Mouse (Mus musculus) left cerebral cortex, postnatal 25 days (tissue): ENCODE data around the gene Olfr1024. TPM values are rescaled to one million over a fixed set of nuclear protein-coding genes. Genes with fewer than 3 reads are reported as not detected.

Source experiments
- DNase-seq, 2 experiments: peaks; one replicate each; pipeline ENCODE4 v3.0.0; 2022; ENCODE audit warnings: low spot score in 2 of 2, mixed read lengths in 1 of 2
- intact Hi-C: fragments of 180-260 bp; cut with DNase I; formaldehyde crosslinking; loops from one replicate; pipeline ENCODE4 v1.15.1; 2025
- total RNA-seq, 2 experiments: library from RNA; stranded (reverse); gene quantifications; 2 replicates each; pipeline ENCODE4 v1.2.3; 2021

Gene Olfr1024
- total RNA-seq, result not detected

GRCm38 (mm10) chr2:85904952-85905351, at the start of gene Olfr1024:
Gene Olfr1024 (minus strand): TSS chr2:85905052.
- intact Hi-C loops, result no loop called here
- DNase-seq, result no peak

GRCm38 (mm10) chr2:85950137-85950536, 45.3 kb upstream of the Olfr1024 start, which contains the start of gene Olfr1028:
Gene Olfr1028 (plus strand): TSS chr2:85950437.
- DNase-seq, result no peak

GRCm38 (mm10) chr2:85921258-85921657, 16.4 kb upstream of the Olfr1024 start, which contains the start of gene Olfr1026:
Gene Olfr1026 (plus strand): TSS chr2:85921558.
- no peak for DNase-seq

More at GRCm38 (mm10) chr2:85950137-85950536, 45.3 kb upstream of the Olfr1024 start, which contains the start of gene Olfr1028:
- intact Hi-C loops, result no loop called here

DNA sequence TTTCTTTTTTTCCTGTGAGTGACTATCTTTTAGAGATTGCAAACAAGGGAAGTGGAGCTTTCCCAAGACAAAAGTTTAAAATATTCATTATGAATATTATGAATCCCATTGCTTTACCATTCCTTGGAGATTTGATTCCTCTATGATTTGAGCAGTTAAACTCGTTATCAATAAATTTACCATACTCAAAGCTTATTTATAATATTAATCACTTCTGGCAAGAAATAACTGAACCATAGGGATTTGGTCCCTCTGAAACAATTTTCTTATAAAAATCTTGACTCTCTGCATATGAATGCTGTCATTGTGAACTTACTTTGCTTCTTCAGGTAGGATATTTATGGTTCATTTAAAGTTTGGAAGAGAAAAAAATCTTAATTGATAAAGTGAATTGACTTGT, 10.0 kb upstream of the Olfr1024 start, which contains the start of gene Olfr1025-ps1:
TSS of gene Olfr1025-ps1 (plus strand) at position 301 of the 400 bp plus-strand sequence.
- intact Hi-C loops, result no loop called here
- DNase-seq, result no peak

More at GRCm38 (mm10) chr2:85921258-85921657, 16.4 kb upstream of the Olfr1024 start, which contains the start of gene Olfr1026:
- intact Hi-C loops, result no loop called here

GRCm38 (mm10) chr2:85913197-85913596, 8.3 kb upstream of the Olfr1024 start:
- intact Hi-C loops, result no loop called here
- DNase-seq, result no peak

GRCm38 (mm10) chr2:85885340-85885739, 19.5 kb downstream of the Olfr1024 start, which contains the start of gene Olfr1023:
Gene Olfr1023 (plus strand): TSS chr2:85885640.
- intact Hi-C loops, result no loop called here
- DNase-seq, result no peak

DNA sequence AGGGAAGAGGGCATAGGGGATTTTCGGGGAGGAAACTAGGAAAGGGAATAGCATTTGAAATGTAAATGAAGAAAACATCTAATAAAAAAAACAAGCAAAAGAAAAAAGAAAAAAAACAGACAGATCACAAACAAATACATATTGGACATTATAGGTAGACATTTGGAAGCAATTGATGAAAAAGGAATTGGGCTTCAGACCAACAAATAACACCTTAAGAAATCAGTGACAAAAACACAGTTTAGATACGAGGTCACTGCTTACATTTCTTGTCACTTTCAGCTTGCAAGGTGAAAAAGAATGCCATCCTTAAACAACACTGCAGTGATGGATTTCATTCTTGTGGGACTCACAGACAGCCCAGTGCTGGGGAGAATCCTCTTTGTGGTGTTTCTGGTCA, 36.6 kb downstream of the Olfr1024 start, which contains the start of gene Olfr1022:
TSS of gene Olfr1022 (plus strand) at position 301 of the 400 bp plus-strand sequence.
- intact Hi-C loops, result no loop called here

More for the DNA sequence above, 36.6 kb downstream of the Olfr1024 start, which contains the start of gene Olfr1022:
- no peak for DNase-seq

Other genes with a start within 250 kb of the Olfr1024 start
- gene Olfr154, start 240.6 kb downstream of the Olfr1024 start, total RNA-seq, result not detected
- not detected for gene Olfr1006, start 226.3 kb downstream of the Olfr1024 start, total RNA-seq
- gene Olfr1008, start 215.6 kb downstream of the Olfr1024 start, total RNA-seq, result not detected
- not detected for gene Olfr1009, start 189.6 kb downstream of the Olfr1024 start, total RNA-seq
- gene Olfr1012, start 142.3 kb downstream of the Olfr1024 start, total RNA-seq, result not detected
- not detected for gene Olfr1013, start 138.0 kb downstream of the Olfr1024 start, total RNA-seq
- gene Olfr1014, start 132.3 kb downstream of the Olfr1024 start, total RNA-seq, result not detected
- gene Olfr1015, start 123.0 kb downstream of the Olfr1024 start, total RNA-seq, result not detected
- not detected for gene Olfr1016, start 102.5 kb downstream of the Olfr1024 start, total RNA-seq
- gene Olfr1018, start 86.6 kb downstream of the Olfr1024 start, total RNA-seq, result not detected
- not detected for gene Olfr1019, start 59.6 kb downstream of the Olfr1024 start, total RNA-seq
- not detected for gene Olfr1020, start 58.0 kb downstream of the Olfr1024 start, total RNA-seq
- gene Olfr1022, start 36.5 kb downstream of the Olfr1024 start, total RNA-seq, result not detected
- gene Olfr1023, start 19.4 kb downstream of the Olfr1024 start, total RNA-seq, result not detected
- not detected for gene Olfr1025-ps1, start 10.1 kb upstream of the Olfr1024 start, total RNA-seq
- not detected for gene Olfr1026, start 16.5 kb upstream of the Olfr1024 start, total RNA-seq
- not detected for gene Olfr1028, start 45.4 kb upstream of the Olfr1024 start, total RNA-seq
- gene Olfr1029, start 68.8 kb upstream of the Olfr1024 start, total RNA-seq, result not detected
- gene Olfr1030, start 74.2 kb upstream of the Olfr1024 start, total RNA-seq, result not detected
- gene Olfr1031, start 85.3 kb upstream of the Olfr1024 start, total RNA-seq, result not detected
- gene Olfr1032, start 100.5 kb upstream of the Olfr1024 start, total RNA-seq, result not detected
- gene Olfr1033, start 115.6 kb upstream of the Olfr1024 start, total RNA-seq, result not detected
- gene Olfr1034, start 140.8 kb upstream of the Olfr1024 start, total RNA-seq, result not detected
- not detected for gene Olfr1036, start 168.9 kb upstream of the Olfr1024 start, total RNA-seq
- gene Olfr1037, start 182.3 kb upstream of the Olfr1024 start, total RNA-seq, result not detected
- not detected for gene Olfr1039, start 230.9 kb upstream of the Olfr1024 start, total RNA-seq
- not detected for gene Olfr1040, start 241.7 kb upstream of the Olfr1024 start, total RNA-seq